Mouse (Mus musculus) C2C12 (cell line): ENCODE data around the gene Wwox.

Experiments used
- CTCF ChIP-seq: IDR thresholded peaks from one replicate; pipeline ENCODE4 v1.5.1; 2011; ENCODE audit not compliant: control insufficient read depth, insufficient read depth, insufficient read length
- FOSL1 ChIP-seq: IDR thresholded peaks from one replicate; pipeline ENCODE4 v1.8.0; 2011; ENCODE audit warnings: mild to moderate bottlenecking, low read length; ENCODE audit not compliant: poor library complexity, insufficient read depth, severe bottlenecking
- MYOG ChIP-seq: IDR thresholded peaks from one replicate; pipeline ENCODE4 v1.6.1; 2011; ENCODE audit not compliant: control insufficient read depth, insufficient read length; ENCODE audit errors: extremely low read depth
- USF1 ChIP-seq: IDR thresholded peaks from one replicate; pipeline ENCODE4 v1.6.1; 2011; ENCODE audit warnings: low read depth, mild to moderate bottlenecking, control low read depth, moderate library complexity

DNA sequence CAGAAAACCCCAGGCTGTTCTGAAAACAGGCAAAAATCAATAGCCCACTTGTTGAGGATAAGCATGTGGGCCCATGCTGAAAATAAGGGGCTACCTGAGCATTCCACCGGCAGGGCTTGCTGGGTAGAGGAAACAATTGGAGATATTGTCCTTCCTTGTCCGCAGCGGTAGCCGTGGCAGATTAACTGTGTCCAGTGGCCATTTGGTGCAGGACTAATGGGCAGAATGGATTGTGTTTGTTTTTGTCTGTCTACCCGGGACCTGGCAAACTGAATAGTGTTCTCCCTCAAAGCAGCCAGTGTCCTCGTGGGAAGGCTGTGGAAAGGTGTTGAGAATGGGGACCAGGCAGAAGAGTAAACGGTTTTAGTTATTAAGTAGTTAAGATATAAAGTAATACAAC lies 416.4 kb downstream of the Wwox start:
- no peak for TF ChIP-seq CTCF
- TF ChIP-seq USF1 = no peak
- no peak for TF ChIP-seq FOSL1
- no peak for TF ChIP-seq MYOG
